Mouse (Mus musculus): ENCODE data around the gene Cadm3. TPM values are rescaled to one million over a fixed set of nuclear protein-coding genes. Genes with fewer than 3 reads are reported as not detected.

Cadm3 gene
- 61.7 and 66.2 TPM in 2 replicates for polyA plus RNA-seq (2015; fragmentation: Nextera tagmentation; extraction: Ambion mirVana)

DNA sequence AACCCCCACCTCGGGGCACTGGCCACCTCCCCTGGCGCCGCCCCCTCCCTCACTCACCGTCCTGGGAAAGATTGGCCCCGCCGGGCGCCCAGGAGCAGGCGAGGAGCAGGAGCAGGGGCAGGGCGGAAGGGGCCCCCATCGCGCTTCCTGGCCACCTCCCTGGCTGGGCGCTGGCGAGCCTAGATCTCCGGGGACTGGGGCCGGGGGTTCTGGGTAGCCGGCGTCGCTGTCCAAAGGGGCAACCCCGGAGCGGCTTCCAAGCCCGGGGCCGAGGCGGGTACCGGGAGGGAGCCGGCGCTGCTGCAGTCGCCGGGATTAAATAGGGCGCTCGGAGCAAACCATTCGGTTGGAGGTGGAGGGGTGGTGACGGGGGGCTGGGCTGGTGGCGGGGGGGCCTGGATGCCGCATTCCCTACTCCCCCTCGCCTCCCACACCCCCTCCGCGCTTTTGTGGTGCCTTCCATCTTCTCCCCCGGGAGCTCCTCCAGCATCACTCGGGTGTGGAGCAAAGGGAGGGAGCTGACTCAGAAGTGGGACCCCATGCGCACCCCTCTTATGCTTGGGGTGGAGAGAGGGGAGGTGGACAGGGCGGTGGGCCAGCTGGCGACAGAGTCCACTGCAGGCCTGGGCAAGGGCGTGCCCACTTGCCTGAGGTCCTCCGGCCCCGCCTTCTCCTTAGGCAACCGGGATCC lies at the start of gene Cadm3:
Gene Cadm3, minus strand, starts transcription at position 340 of the 691 bp plus-strand sequence.

DNA sequence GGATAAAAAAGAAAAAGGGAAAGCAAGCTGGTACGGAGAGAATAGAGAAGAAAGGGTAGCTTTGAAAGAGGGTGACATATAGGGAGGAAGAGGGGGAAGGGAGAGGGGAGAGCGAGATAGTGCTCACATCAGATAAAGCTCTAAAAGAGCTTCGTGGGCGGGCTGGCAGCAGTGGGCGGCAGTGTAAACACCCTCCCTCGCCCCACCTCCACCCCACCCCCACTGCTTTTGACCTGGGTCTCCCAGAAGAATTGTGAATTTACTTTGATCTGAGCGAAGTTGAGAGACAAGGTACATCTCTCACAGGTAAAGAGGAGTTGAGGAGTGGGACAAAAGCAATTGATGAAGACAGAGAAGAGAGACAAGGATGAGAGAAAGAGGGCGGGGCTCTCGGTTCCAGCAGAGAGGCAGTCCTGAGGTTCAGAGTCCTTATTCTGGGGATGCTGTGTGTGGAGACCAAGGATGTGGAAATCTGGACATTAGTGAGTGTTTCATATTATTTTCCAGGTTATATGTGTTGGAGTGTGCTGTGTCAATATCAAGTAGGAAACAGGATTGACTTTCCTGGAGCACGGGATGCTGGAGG lies 17.0 kb downstream of the Cadm3 start, which contains the start of gene Aim2:
Gene Aim2, plus strand, starts transcription at position 508 of the 586 bp plus-strand sequence.

GRCm38 (mm10) chr1:173333312-173334253 lies 33.9 kb downstream of the Cadm3 start, which contains the start of gene Ackr1:
Gene Ackr1 (minus strand): TSS chr1:173333750.

Other genes starting within 250 kb of the Cadm3 start
- not detected in 2 replicates for gene Olfr1408, start 230.3 kb downstream of the Cadm3 start, polyA plus RNA-seq (2015; fragmentation: Nextera tagmentation; extraction: Ambion mirVana)
- gene Olfr1406, start 177.1 kb downstream of the Cadm3 start, polyA plus RNA-seq (2015; fragmentation: Nextera tagmentation; extraction: Ambion mirVana) = not detected in 2 replicates
- not detected in 2 replicates for gene Olfr218, start 169.9 kb downstream of the Cadm3 start, polyA plus RNA-seq (2015; fragmentation: Nextera tagmentation; extraction: Ambion mirVana)
- gene Olfr1404, start 155.3 kb downstream of the Cadm3 start, polyA plus RNA-seq (2015; fragmentation: Nextera tagmentation; extraction: Ambion mirVana) = not detected in 2 replicates
- gene Fcer1a, start 140.5 kb downstream of the Cadm3 start, polyA plus RNA-seq (2015; fragmentation: Nextera tagmentation; extraction: Ambion mirVana) = not detected in 2 replicates
- gene Olfr418, start 101.7 kb downstream of the Cadm3 start, polyA plus RNA-seq (2015; fragmentation: Nextera tagmentation; extraction: Ambion mirVana) = not detected in 2 replicates
- gene Mptx2, start 89.9 kb downstream of the Cadm3 start, polyA plus RNA-seq (2015; fragmentation: Nextera tagmentation; extraction: Ambion mirVana) = 0.19 TPM in 1 of 2 replicates, not detected in the other
- 25.0 and 29.3 TPM in 2 replicates for gene Ackr1, start 33.9 kb downstream of the Cadm3 start, polyA plus RNA-seq (2015; fragmentation: Nextera tagmentation; extraction: Ambion mirVana)
- 1.4 and 2.2 TPM in 2 replicates for gene Aim2, start 16.8 kb downstream of the Cadm3 start, polyA plus RNA-seq (2015; fragmentation: Nextera tagmentation; extraction: Ambion mirVana)
- 0.15 TPM in 1 of 2 replicates, not detected in the other for gene Ifi206, start 123.3 kb upstream of the Cadm3 start, polyA plus RNA-seq (2015; fragmentation: Nextera tagmentation; extraction: Ambion mirVana)
- not detected in 2 replicates for gene Ifi214, start 168.3 kb upstream of the Cadm3 start, polyA plus RNA-seq (2015; fragmentation: Nextera tagmentation; extraction: Ambion mirVana)
- gene Ifi213, start 231.6 kb upstream of the Cadm3 start, polyA plus RNA-seq (2015; fragmentation: Nextera tagmentation; extraction: Ambion mirVana) = 0.24 TPM in 1 of 2 replicates, not detected in the other

Data from neural tube, postnatal 0 days (tissue).